Mouse (Mus musculus) midbrain, embryonic 16.5 days (tissue): ENCODE results near the gene 2310007B03Rik. TPM values are rescaled to one million over a fixed set of nuclear protein-coding genes. Genes with fewer than 3 reads are reported as not detected.
A peak's percentile ranks its signal among the peaks of the same experiment; 100 is the strongest.

ENCODE experiments used
- ATAC-seq: fragments of 200-750 bp; cut with Nextera tagmentation; 2 replicates; pipeline ENCODE4 v1.8.0; 2017; ENCODE audit warnings: moderate TSS enrichment
- H3K27ac ChIP-seq: fragments of 300-500 bp; sonication (generic); 2 replicates; pipeline ENCODE4 v1.5.1; 2014; ENCODE audit warnings: mild to moderate bottlenecking, low read length, mixed read lengths
- H3K27me3 ChIP-seq: fragments of 300-500 bp; sonication (generic); 2 replicates; pipeline ENCODE4 v1.6.1; 2014; ENCODE audit warnings: low read depth, low read length, mixed read lengths; ENCODE audit not compliant: control insufficient read depth, insufficient read depth
- H3K36me3 ChIP-seq: fragments of 300-500 bp; sonication (generic); 2 replicates; pipeline ENCODE4 v1.6.1; 2014; ENCODE audit warnings: mild to moderate bottlenecking, low read length, moderate library complexity, mixed read lengths; ENCODE audit not compliant: control insufficient read depth, insufficient read depth
- H3K4me1 ChIP-seq: fragments of 300-500 bp; sonication (generic); 2 replicates; pipeline ENCODE4 v1.6.1; 2014; ENCODE audit warnings: mild to moderate bottlenecking, low read length, mixed read lengths; ENCODE audit not compliant: control insufficient read depth, insufficient read depth
- H3K4me2 ChIP-seq: fragments of 300-500 bp; sonication (generic); 2 replicates; pipeline ENCODE4 v1.6.1; 2014; ENCODE audit warnings: mild to moderate bottlenecking, low read length, mixed read lengths
- H3K4me3 ChIP-seq: fragments of 300-500 bp; sonication (generic); 2 replicates; pipeline ENCODE4 v1.5.1; 2014; ENCODE audit warnings: low read depth, mild to moderate bottlenecking, low read length, moderate library complexity, mixed read lengths
- H3K9ac ChIP-seq: fragments of 300-500 bp; sonication (generic); 2 replicates; pipeline ENCODE4 v1.6.1; 2014; ENCODE audit warnings: low read depth, low read length, mixed read lengths
- H3K9me3 ChIP-seq: fragments of 300-500 bp; sonication (generic); replicated peaks from 2 replicates; pipeline ENCODE4 v1.6.1; 2014; ENCODE audit warnings: mild to moderate bottlenecking, low read length, mixed read lengths; ENCODE audit not compliant: control insufficient read depth, poor library complexity, severe bottlenecking
- WGBS: fragments of 180-500 bp; shearing (Covaris S2); extraction: QIAGEN DNeasy Blood & Tissue Kit; methylation state at CpG from one replicate; pipeline ENCODE4 v1.1.7; 2014; 5-methylcytosine and 5-hydroxymethylcytosine counted together
- polyA plus RNA-seq: library from polyadenylated mRNA; unstranded; fragments of >200 nt; fragmentation: Nextera tagmentation; extraction: Ambion mirVana; gene quantifications from 2 replicates; pipeline ENCODE4 v1.2.1, GENCODE M21; 2015

2310007B03Rik gene
- polyA plus RNA-seq, 1 experiment from 2014 or later: 0.11 TPM

DNA sequence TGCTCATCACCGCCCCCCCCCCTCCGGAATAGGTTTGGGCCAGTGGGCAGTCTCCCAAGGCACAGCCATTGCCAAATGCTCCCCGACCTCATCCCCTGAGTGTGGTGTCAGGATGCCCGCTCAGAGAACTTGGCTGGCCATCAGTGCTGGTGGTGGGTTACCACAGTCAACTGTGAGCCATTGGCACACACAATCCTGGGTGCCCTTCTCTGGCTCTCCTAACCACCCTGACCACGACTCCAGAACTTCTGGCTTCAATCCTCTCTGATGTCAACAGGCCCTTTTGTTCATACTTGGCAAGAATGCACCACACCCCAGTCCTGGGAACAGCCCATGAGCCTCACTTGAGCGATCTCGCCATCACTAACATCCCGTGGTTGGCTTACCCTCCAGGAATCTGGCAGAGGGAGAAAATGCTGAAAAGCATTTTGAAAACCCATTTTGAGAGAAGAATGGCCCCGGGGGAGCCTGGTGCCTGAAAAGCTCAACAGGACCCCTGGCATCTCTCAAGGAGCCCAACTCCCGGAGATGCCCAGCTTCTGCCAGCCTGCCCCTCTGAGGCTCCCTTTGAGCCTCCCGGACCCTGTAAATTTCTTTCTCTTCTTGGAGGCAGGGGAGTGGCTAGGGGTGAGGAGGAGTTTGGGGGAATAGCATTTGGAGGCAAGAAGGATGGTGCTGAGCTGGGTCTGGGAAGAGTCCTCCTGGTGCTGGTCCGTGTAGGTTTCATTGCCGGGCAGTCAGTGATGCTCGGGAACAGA is 23.5 kb upstream of the 2310007B03Rik start:
- H3K9ac ChIP-seq: no peak overlapping the region
- H3K9me3 ChIP-seq: no peaks in the 10 kb centered on the region
- no peaks in the 10 kb centered on the region for H3K36me3 ChIP-seq
- no peak overlapping the region for H3K27ac ChIP-seq
- H3K4me1 ChIP-seq: no peaks in the 10 kb centered on the region
- ATAC-seq: peak; percentile 63
- no peaks in the 10 kb centered on the region for H3K27me3 ChIP-seq
- no peak overlapping the region for H3K4me3 ChIP-seq
- WGBS: 63% methylated on average over 14 of the region's 14 CpGs
- H3K4me2 ChIP-seq: no peak overlapping the region

DNA sequence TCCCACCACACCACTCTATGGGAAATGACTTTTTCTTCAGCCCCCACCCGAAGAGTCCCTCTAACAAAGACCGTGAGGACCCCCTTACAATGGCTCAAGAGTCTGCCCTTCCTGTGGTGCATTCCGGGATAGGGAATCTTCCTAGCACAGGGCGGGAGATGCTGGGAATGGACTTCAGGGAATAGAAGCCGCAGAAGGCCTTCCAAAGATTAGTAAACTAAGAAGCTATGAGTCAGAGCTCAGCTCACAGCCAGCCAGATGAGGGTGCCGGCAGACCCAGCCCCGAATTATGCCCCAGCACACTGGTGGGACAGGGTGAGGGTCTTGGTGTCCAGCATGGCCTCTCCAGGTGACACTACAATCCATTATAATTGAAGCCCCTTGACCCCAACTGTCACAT is 21.5 kb upstream of the 2310007B03Rik start:
- Histone ChIP-seq H3K4me1 (no peaks in the 10 kb centered on the region), H3K36me3 (no peaks in the 10 kb centered on the region), H3K4me3 (no peak overlapping the region), H3K27ac (no peak overlapping the region), H3K27me3 (no peaks in the 10 kb centered on the region), H3K9me3 (no peaks in the 10 kb centered on the region), H3K9ac (no peak overlapping the region), H3K4me2 (no peak overlapping the region)
- no peak for ATAC-seq
- WGBS: 94% methylated on average over 7 of the region's 7 CpGs

DNA sequence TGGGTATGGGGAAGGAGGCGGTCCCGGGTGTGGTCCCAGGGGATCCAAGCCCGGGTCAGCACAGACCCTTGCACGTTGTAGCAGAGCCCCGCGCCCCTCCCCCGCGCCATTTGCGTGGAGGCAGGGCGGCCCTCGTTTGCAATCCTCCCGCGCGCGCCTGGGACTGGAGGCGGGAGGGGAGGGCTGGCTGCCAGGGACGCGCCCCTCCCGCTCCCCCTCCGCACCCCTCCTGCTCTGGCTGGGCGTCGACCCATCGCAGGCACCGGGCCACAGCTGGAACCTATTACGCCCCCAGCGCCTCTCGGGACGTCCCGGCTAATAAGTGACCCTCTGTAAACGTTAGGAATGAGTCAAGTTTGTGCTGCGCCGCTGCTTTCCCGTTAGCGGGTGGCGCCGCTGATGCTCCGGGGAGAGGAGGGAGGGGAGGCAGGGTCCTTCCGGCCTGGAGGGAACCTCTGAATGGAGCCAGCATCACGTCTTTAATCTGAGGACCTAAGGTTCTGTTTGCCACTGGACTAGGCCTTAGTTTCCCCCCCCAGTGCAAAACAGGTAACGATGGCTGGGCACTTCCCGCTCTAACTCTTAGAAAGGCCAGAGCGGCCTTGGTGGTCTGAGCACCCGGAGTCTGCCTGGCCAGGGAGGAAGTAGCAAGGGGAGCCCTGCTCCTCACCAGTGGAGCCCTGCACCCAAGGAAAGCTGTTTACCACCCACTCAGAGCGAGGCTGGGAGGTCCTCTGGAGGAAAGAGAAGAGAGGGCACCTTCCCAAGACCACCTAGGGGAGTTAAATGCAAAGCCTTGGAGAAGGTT is 16.0 kb upstream of the 2310007B03Rik start:
- peak; percentile 62 for ATAC-seq
- H3K27ac ChIP-seq: no peak overlapping the region

DNA sequence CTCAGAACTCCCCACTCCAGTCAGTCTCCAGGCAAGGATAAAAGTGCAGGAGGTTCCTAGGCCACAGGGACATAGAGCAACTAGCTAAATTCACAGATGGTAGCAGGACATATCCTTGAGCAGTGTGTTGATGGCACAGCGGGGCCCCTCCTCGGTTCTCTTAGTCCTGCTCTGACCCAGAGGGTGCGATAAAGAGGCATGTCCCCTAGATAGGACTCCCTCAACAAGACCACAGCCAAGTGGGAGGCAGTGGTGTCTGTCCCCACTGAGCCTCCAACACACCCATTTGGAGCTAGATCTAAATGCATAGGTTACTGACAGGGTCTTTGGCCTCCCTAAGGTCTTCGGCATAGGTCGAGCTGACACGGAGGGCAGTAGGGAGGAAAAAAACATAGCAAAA is 15.1 kb upstream of the 2310007B03Rik start:
- Histone ChIP-seq H3K4me2 (peak overlapping the region; percentile 99), H3K27me3 (no peaks in the 10 kb centered on the region), H3K27ac (no peak overlapping the region), H3K9me3 (no peaks in the 10 kb centered on the region), H3K4me3 (no peak overlapping the region), H3K4me1 (peaks cover 15% of the 10 kb centered on the region), H3K9ac (no peak overlapping the region), H3K36me3 (no peaks in the 10 kb centered on the region)
- ATAC-seq: no peak
- 9% methylated on average over 6 of the region's 6 CpGs for WGBS

More for the DNA sequence above, 16.0 kb upstream of the 2310007B03Rik start:
- H3K9ac ChIP-seq: peak overlapping the region; percentile 72
- no peaks in the 10 kb centered on the region for H3K9me3 ChIP-seq
- H3K27me3 ChIP-seq: no peaks in the 10 kb centered on the region
- WGBS: 3% methylated on average over 42 of the region's 44 CpGs
- peaks cover 15% of the 10 kb centered on the region for H3K4me1 ChIP-seq
- peak overlapping the region; percentile 99 for H3K4me2 ChIP-seq
- peak overlapping the region; percentile 49 for H3K4me3 ChIP-seq
- no peaks in the 10 kb centered on the region for H3K36me3 ChIP-seq

DNA sequence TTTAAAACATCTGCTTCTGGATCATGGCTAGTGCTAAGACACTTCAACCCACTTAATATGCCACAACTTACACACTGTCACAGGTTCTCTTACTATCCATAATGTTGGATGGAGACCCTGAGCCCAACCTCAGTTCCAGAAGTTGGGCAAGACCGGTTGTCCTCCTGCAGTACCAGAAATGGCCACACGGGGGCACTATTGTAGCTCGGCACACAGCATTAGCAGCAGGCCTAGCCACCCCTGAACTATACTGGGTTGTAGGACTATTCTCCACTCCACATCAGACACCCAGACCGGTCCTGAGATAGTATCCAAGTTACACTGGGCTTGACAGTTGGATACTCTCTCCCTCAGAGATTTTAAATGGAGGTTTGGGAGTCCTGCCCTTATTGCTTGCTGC is 13.7 kb upstream of the 2310007B03Rik start:
- Histone ChIP-seq H3K9me3 (no peaks in the 10 kb centered on the region), H3K4me3 (no peak overlapping the region), H3K27me3 (no peaks in the 10 kb centered on the region), H3K4me1 (peaks cover 15% of the 10 kb centered on the region), H3K36me3 (no peaks in the 10 kb centered on the region), H3K9ac (no peak overlapping the region), H3K4me2 (no peak overlapping the region), H3K27ac (no peak overlapping the region)
- 1% methylated on average over 4 of the region's 4 CpGs for WGBS
- ATAC-seq: peak; percentile 70

DNA sequence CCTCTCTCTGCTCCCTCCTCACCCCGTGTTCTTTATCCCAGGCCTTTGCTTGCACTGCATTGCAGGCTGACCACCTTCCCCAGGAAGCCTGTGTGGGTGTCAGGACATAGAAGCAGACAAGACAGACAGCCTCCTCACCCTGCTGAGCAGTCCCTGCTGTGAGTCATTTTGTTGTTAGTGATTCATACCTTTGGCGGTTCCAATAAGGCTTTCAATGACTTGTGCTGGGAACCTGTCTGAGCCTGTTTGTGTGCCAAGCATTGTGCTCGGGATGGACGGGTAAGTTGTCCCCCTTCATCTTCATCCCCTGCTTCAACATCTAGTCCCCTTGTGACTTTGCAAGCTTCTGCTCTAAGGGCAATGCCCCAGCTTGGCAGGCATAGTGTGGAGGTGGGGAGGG is 12.9 kb upstream of the 2310007B03Rik start:
- Histone ChIP-seq H3K9ac (no peak overlapping the region), H3K36me3 (no peaks in the 10 kb centered on the region), H3K4me1 (peaks cover 15% of the 10 kb centered on the region), H3K9me3 (no peaks in the 10 kb centered on the region), H3K4me3 (no peak overlapping the region), H3K27me3 (no peaks in the 10 kb centered on the region), H3K27ac (no peak overlapping the region), H3K4me2 (no peak overlapping the region)
- no peak for ATAC-seq
- WGBS: 70% methylated on average over 4 of the region's 4 CpGs

DNA sequence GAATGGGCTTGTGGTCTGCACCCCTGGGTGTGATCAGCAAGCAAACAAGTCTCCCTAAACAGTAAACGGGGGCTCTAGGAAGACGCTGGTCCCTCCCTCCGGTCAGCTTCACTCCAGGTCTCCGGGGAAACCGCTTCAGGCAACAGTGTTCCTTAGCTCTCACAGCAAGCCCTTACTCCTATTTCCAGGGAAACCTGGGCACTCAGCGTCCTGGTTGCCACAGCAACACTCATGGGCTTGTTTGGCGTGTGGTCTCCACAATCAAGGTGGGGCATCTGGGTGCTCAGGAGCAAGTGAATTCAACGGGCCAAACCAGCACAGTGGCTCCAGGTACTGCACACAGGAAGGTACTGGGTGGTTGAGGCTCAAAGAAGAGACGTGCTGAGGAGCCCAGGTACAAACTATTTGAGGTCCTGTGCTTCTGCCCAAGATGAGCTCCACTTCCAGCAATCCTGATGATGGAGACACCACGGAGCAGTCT is 7.6 kb upstream of the 2310007B03Rik start, which contains the start of gene Crocc2:
Gene Crocc2, plus strand, starts transcription at position 431 of the 481 bp plus-strand sequence.
- no peaks in the 10 kb centered on the region for H3K27me3 ChIP-seq

DNA sequence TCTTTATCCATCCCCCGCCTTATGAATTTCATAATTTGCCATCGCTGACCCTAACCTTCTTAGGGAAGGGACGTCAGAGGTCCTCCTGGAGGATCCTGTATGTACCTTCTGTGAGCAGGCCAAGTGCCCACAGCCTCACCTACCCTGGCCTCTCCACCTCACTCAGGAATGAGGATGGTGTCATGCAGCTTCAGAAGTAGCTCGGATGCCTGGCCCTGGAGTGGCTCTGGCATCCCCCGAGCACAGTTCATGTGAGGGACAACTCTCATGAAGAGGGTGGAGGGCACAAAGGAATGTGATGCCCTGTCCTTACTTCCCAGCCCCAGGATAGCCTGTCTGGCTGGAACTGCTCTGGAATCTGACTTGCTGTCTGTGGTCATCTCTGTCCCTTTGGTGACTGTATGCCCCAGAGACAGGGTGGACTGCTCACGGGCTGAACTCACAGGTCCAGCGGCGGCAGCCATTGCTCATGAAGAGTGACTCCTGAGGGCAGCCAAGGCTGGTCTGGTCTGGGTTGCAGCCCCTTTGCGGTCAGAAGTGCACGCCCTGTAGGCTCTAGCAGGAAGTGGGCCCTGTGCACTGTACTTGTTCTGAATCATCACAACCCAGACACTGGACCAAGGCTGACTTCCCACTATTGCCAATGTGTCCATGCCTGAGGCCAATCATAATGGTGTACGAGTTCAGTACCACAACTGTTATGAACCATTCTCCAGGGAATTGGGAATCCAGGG is 5.8 kb upstream of the 2310007B03Rik start:
- no peak overlapping the region for H3K9ac ChIP-seq
- H3K36me3 ChIP-seq: no peaks in the 10 kb centered on the region
- no peak overlapping the region for H3K4me2 ChIP-seq
- no peak overlapping the region for H3K27ac ChIP-seq
- H3K4me3 ChIP-seq: no peak overlapping the region
- H3K9me3 ChIP-seq: no peaks in the 10 kb centered on the region
- H3K4me1 ChIP-seq: peaks cover 7% of the 10 kb centered on the region; the same call in 1 of the 2 replicates
- no peaks in the 10 kb centered on the region for H3K27me3 ChIP-seq
- WGBS: 89% methylated on average over 11 of the region's 11 CpGs
- no peak for ATAC-seq

More for the DNA sequence above, 7.6 kb upstream of the 2310007B03Rik start, which contains the start of gene Crocc2:
- no peaks in the 10 kb centered on the region for H3K36me3 ChIP-seq
- ATAC-seq: 0 out of 2 replicates have a peak, but pooled peaks have one; percentile 14
- WGBS: 39% methylated on average over 10 of the region's 10 CpGs
- no peak within 1 kb of the TSS for H3K4me3 ChIP-seq
- H3K9ac ChIP-seq: no peak within 1 kb of the TSS
- no peaks in the 10 kb centered on the region for H3K9me3 ChIP-seq
- H3K4me1 ChIP-seq: peaks cover 7% of the 10 kb centered on the region; the same call in 1 of the 2 replicates
- no peak within 1 kb of the TSS for H3K4me2 ChIP-seq
- H3K27ac ChIP-seq: no peak within 1 kb of the TSS
